8 mouse cellular contexts compared by ENCODE assay signal in genomic region chr8:104145981-104146689, GRCm38 (mm10). TPM values are rescaled to one million over a fixed set of nuclear protein-coding genes. Genes with fewer than 3 reads are reported as not detected.
A peak's percentile ranks its signal among the peaks of the same experiment; 100 is the strongest.
DNase-seq lines count a peak whose midpoint lies in the region; ATAC-seq and TF ChIP-seq lines count a peak whose summit lies in the region.

No protein-coding gene starts in this region.

- 32% methylated on average over 15 of the region's 15 CpGs for WGBS in hindbrain, embryonic 11.5 days
- 32% methylated on average over 15 of the region's 15 CpGs for WGBS in lung, postnatal 0 days

- no peaks in the 10 kb centered on the region for H3K27me3 ChIP-seq in hindbrain, embryonic 11.5 days (ENCODE audit: control insufficient read depth, insufficient read depth, low read length)
- no peaks in the 10 kb centered on the region for H3K27me3 ChIP-seq in lung, postnatal 0 days (replicated peaks; ENCODE audit: insufficient read depth, low read length)

- H3K9ac ChIP-seq in hindbrain, embryonic 11.5 days (ENCODE audit: low read depth, low read length) = no peak overlapping the region
- H3K9ac ChIP-seq in lung, postnatal 0 days (replicated peaks; ENCODE audit: low read depth) = no peak overlapping the region

- no peak overlapping the region for H3K27ac ChIP-seq in hindbrain, embryonic 11.5 days (ENCODE audit: low read depth, low read length)
- H3K27ac ChIP-seq in lung, postnatal 0 days (ENCODE audit: low read length) = no peak overlapping the region

- H3K9me3 ChIP-seq in hindbrain, embryonic 11.5 days (ENCODE audit: control insufficient read depth, low read length) = no peaks in the 10 kb centered on the region
- no peaks in the 10 kb centered on the region for H3K9me3 ChIP-seq in lung, postnatal 0 days (ENCODE audit: low read length)

- no peaks in the 10 kb centered on the region for H3K4me1 ChIP-seq in hindbrain, embryonic 11.5 days (replicated peaks; ENCODE audit: control insufficient read depth, insufficient read depth, low read length)
- H3K4me1 ChIP-seq in lung, postnatal 0 days (ENCODE audit: insufficient read depth, low read depth, low read length) = no peaks in the 10 kb centered on the region

- no peak overlapping the region for H3K4me3 ChIP-seq in hindbrain, embryonic 11.5 days (ENCODE audit: low read depth, low read length)
- no peak overlapping the region for H3K4me3 ChIP-seq in lung, postnatal 0 days (ENCODE audit: low read depth, low read length)

- no peak for TF ChIP-seq EP300 in lung, postnatal 0 days (IDR thresholded peaks at IDR 0.05)

- no peaks in the 10 kb centered on the region for H3K36me3 ChIP-seq in hindbrain, embryonic 11.5 days (ENCODE audit: control insufficient read depth, insufficient read depth, low read length)
- H3K36me3 ChIP-seq in lung, postnatal 0 days (ENCODE audit: insufficient read depth, low read length) = no peaks in the 10 kb centered on the region

- DNase-seq in MN1 (ENCODE audit: low spot score) = peak; percentile 73
- peak; percentile 57 to 78 for DNase-seq in cerebellum, adult 18-20 months
- peak; percentile 41 to 95 for DNase-seq in frontal cortex, adult 2 months (ENCODE audit: extremely low spot score in 1 of 2, low spot score in 1 of 2)
- DNase-seq in hindbrain, embryonic 11.5 days (ENCODE audit: low spot score) = peak; percentile 92
- peak; percentile 80 for DNase-seq in layer of hippocampus, adult 9-10 months (ENCODE audit: low spot score)
- peak; percentile 78 for DNase-seq in lung, postnatal 0 days (ENCODE audit: low spot score)
- DNase-seq in retina, adult 2 months (ENCODE audit: low read depth, low spot score) = peak; percentile 46
- peak; percentile 79 for DNase-seq in thymus, postnatal 14 days

- no peak overlapping the region for H3K4me2 ChIP-seq in hindbrain, embryonic 11.5 days (replicated peaks; ENCODE audit: low read depth, low read length)
- H3K4me2 ChIP-seq in lung, postnatal 0 days (replicated peaks; ENCODE audit: low read depth, low read length) = no peak overlapping the region

- peak; percentile 84 for ATAC-seq in hindbrain, embryonic 11.5 days (ENCODE audit: low FRiP score)
- ATAC-seq in lung, postnatal 0 days = peak; percentile 77

- TF ChIP-seq CTCF in lung, postnatal 0 days (IDR thresholded peaks at IDR 0.05) = peak; percentile 81

RNA-seq across cellular contexts. Expression of gene Bean1, which starts 24.1 kb away (rescaled TPM):
- 21.5 and 22.2 TPM in 2 replicates for polyA plus RNA-seq in frontal cortex, adult 2 months (2012; rRNA removed)
- polyA plus RNA-seq in hindbrain, embryonic 11.5 days (2014; fragmentation: Nextera tagmentation; extraction: Ambion mirVana) = 0.71 and 0.88 TPM in 2 replicates
- 0.14 and 0.47 TPM in 2 replicates for polyA plus RNA-seq in lung, postnatal 0 days (2015; fragmentation: Nextera tagmentation; extraction: Ambion mirVana)

RNA-seq across cellular contexts. Expression of gene Cdh5, which starts 44.7 kb away (rescaled TPM):
- 13.6 and 13.8 TPM in 2 replicates for polyA plus RNA-seq in frontal cortex, adult 2 months (2012; rRNA removed)
- 15.5 and 15.9 TPM in 2 replicates for polyA plus RNA-seq in hindbrain, embryonic 11.5 days (2014; fragmentation: Nextera tagmentation; extraction: Ambion mirVana)
- polyA plus RNA-seq in lung, postnatal 0 days (2015; fragmentation: Nextera tagmentation; extraction: Ambion mirVana) = 99.0 and 100 TPM in 2 replicates

Comparison
In these comparisons a context has a peak if more than half of its experiments do, and no peak if none do; other contexts are left out.
1. RNA of gene Bean1, which starts 24.1 kb away (polyA plus RNA-seq): 21.5 to 22.2 TPM in frontal cortex, adult 2 months; 0.71 to 0.88 TPM in hindbrain, embryonic 11.5 days and 0.14 to 0.47 TPM in lung, postnatal 0 days; every median in the first group is over 10 times any median in the second.
2. Peak in every context shown above with its lines, with median percentiles within 50 percentile points of each other: DNase-seq.